9 mouse cellular contexts compared by ENCODE assay signal in the genomic region with DNA sequence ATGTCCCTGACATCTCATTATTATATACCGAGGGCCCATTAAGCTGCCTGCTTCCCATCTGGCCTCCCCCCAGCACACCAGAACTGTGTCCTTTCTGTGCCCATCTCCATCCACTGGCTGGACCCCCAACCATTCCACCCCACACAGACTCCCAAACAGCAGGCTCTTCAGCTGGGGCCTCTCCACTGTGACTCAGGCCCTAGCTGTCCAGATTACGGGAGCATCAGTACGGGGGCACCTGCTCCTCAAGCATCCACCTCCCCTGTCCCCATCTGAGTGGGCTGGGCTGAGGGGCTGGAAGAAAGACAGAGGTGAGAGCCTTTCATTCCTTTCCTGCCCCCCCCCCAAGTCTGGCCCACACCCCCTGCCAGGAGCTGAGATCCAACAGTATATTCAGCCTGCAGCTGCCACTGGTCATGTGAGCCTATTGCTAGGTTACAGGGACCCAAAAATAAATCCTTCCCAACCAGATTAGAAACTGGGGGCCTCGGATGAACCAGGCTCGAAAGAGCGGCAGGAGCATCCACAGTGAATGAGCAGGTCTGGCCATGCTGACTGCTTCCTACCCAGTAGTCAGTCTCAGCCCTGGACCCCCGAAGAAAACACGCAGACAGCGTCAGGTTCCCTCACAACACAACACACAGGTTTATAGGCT. TPM values are rescaled to one million over a fixed set of nuclear protein-coding genes. Genes with fewer than 3 reads are reported as not detected.
DNase-seq lines count a peak whose midpoint lies in the region; ATAC-seq and TF ChIP-seq lines count a peak whose summit lies in the region.
"Had no signal": no experiment of that assay in that cellular context is flagged by ENCODE, and none has a peak within 500 bp of the region (broad histone marks: within the 10 kb centered on the region; RNA-seq: fewer than 3 reads in every experiment).

No protein-coding gene starts in this region.

- no peak overlapping the region; the same call in 1 of the 2 replicates for H3K27ac ChIP-seq in intestine, embryonic 14.5 days (ENCODE audit: low read depth)
- H3K27ac ChIP-seq in intestine, postnatal 0 days (ENCODE audit: low read depth, low read length): no peak overlapping the region
- peak overlapping the region; percentile 77 for H3K27ac ChIP-seq in hindbrain, embryonic 13.5 days
- peak overlapping the region; percentile 54; the same call in 1 of the 2 replicates for H3K27ac ChIP-seq in midbrain, embryonic 11.5 days (ENCODE audit: low read depth, low read length)
- H3K27ac ChIP-seq in stomach, postnatal 0 days (replicated peaks): no peak overlapping the region
- H3K27ac ChIP-seq: macrophage had no signal

- no peak for TF ChIP-seq CTCF in intestine, postnatal 0 days (IDR thresholded peaks at IDR 0.05; ENCODE audit: low read depth)
- TF ChIP-seq CTCF in stomach, postnatal 0 days (IDR thresholded peaks at IDR 0.05; ENCODE audit: low read depth): no peak

- H3K9ac ChIP-seq in intestine, embryonic 14.5 days (ENCODE audit: low read length): no peak overlapping the region
- no peak overlapping the region for H3K9ac ChIP-seq in intestine, postnatal 0 days (ENCODE audit: low read depth, low read length)
- peak overlapping the region; percentile 36; the same call in 1 of the 2 replicates for H3K9ac ChIP-seq in hindbrain, embryonic 13.5 days
- peak overlapping the region; percentile 31 for H3K9ac ChIP-seq in midbrain, embryonic 11.5 days (ENCODE audit: low read length)
- H3K9ac ChIP-seq in stomach, postnatal 0 days (ENCODE audit: low read length): no peak overlapping the region

- H3K36me3 ChIP-seq in intestine, embryonic 14.5 days (ENCODE audit: control insufficient read depth, insufficient read depth, low read length): no peaks in the 10 kb centered on the region
- H3K36me3 ChIP-seq in intestine, postnatal 0 days (ENCODE audit: control insufficient read depth, insufficient read depth): no peaks in the 10 kb centered on the region
- H3K36me3 ChIP-seq in hindbrain, embryonic 13.5 days: no peaks in the 10 kb centered on the region
- no peaks in the 10 kb centered on the region for H3K36me3 ChIP-seq in midbrain, embryonic 11.5 days (ENCODE audit: control insufficient read depth, insufficient read depth, low read length)
- no peaks in the 10 kb centered on the region for H3K36me3 ChIP-seq in stomach, postnatal 0 days (ENCODE audit: control insufficient read depth, insufficient read depth, low read length)

- no peaks in the 10 kb centered on the region for H3K9me3 ChIP-seq in intestine, embryonic 14.5 days (ENCODE audit: control insufficient read depth, low read length)
- H3K9me3 ChIP-seq in intestine, postnatal 0 days (ENCODE audit: control insufficient read depth): no peaks in the 10 kb centered on the region
- H3K9me3 ChIP-seq in hindbrain, embryonic 13.5 days: no peaks in the 10 kb centered on the region
- H3K9me3 ChIP-seq in midbrain, embryonic 11.5 days (ENCODE audit: control insufficient read depth, low read length): no peaks in the 10 kb centered on the region
- H3K9me3 ChIP-seq in stomach, postnatal 0 days (ENCODE audit: control insufficient read depth, low read length): no peaks in the 10 kb centered on the region

- H3K27me3 ChIP-seq in intestine, embryonic 14.5 days (replicated peaks; ENCODE audit: control insufficient read depth, insufficient read depth, low read length): no peaks in the 10 kb centered on the region
- H3K27me3 ChIP-seq in intestine, postnatal 0 days (replicated peaks; ENCODE audit: control insufficient read depth, insufficient read depth, low read length): no peaks in the 10 kb centered on the region
- 0 out of 2 replicates have a peak, but pooled peaks cover 5% of the 10 kb centered on the region for H3K27me3 ChIP-seq in hindbrain, embryonic 13.5 days
- no peaks in the 10 kb centered on the region for H3K27me3 ChIP-seq in midbrain, embryonic 11.5 days (ENCODE audit: control insufficient read depth, insufficient read depth, low read length)
- no peaks in the 10 kb centered on the region for H3K27me3 ChIP-seq in stomach, postnatal 0 days (ENCODE audit: control insufficient read depth, insufficient read depth, low read length)

- H3K4me1 ChIP-seq in intestine, embryonic 14.5 days (replicated peaks; ENCODE audit: control insufficient read depth, insufficient read depth, low read length): no peaks in the 10 kb centered on the region
- H3K4me1 ChIP-seq in intestine, postnatal 0 days (replicated peaks; ENCODE audit: control insufficient read depth, insufficient read depth, low read length): no peaks in the 10 kb centered on the region
- peaks cover 25% of the 10 kb centered on the region for H3K4me1 ChIP-seq in hindbrain, embryonic 13.5 days (replicated peaks)
- peaks cover 9% of the 10 kb centered on the region for H3K4me1 ChIP-seq in midbrain, embryonic 11.5 days (ENCODE audit: control insufficient read depth, insufficient read depth, low read length)
- H3K4me1 ChIP-seq in stomach, postnatal 0 days (replicated peaks; ENCODE audit: control insufficient read depth, insufficient read depth): no peaks in the 10 kb centered on the region

- WGBS in intestine, embryonic 14.5 days: 51% methylated on average over 9 of the region's 9 CpGs
- WGBS in intestine, postnatal 0 days: 65% methylated on average over 9 of the region's 9 CpGs
- 53% methylated on average over 9 of the region's 9 CpGs for WGBS in hindbrain, embryonic 13.5 days
- 52% methylated on average over 9 of the region's 9 CpGs for WGBS in midbrain, embryonic 11.5 days
- WGBS in stomach, postnatal 0 days: 70% methylated on average over 9 of the region's 9 CpGs

- no peak overlapping the region for H3K4me2 ChIP-seq in intestine, embryonic 14.5 days (ENCODE audit: low read length)
- H3K4me2 ChIP-seq in intestine, postnatal 0 days (replicated peaks; ENCODE audit: low read depth): no peak overlapping the region
- no peak overlapping the region for H3K4me2 ChIP-seq in hindbrain, embryonic 13.5 days
- no peak overlapping the region for H3K4me2 ChIP-seq in midbrain, embryonic 11.5 days
- H3K4me2 ChIP-seq in stomach, postnatal 0 days (replicated peaks; ENCODE audit: low read depth): no peak overlapping the region

- DNase-seq in intestine, embryonic 14.5 days (ENCODE audit: low spot score): peak; percentile 50
- DNase-seq in midbrain, embryonic 11.5 days (ENCODE audit: low spot score, missing footprints): no peak
- DNase-seq in stomach, postnatal 0 days (ENCODE audit: low spot score): no peak
- DNase-seq in urinary bladder, adult 18-20 months (ENCODE audit: low spot score in 2 of 2): no peak
- DNase-seq in urinary bladder, adult 2 months (ENCODE audit: low spot score): no peak
- no peak for DNase-seq in T-cell, adult 2 months (ENCODE audit: low spot score)

- no peak for TF ChIP-seq EP300 in stomach, postnatal 0 days (optimal IDR thresholded peaks at IDR 0.05)

- ATAC-seq in intestine, embryonic 14.5 days (replicated peaks; ENCODE audit: low FRiP score, low TSS enrichment, low read depth): 0 out of 2 replicates have a peak, but pooled peaks have one; percentile 24
- no peak for ATAC-seq in intestine, postnatal 0 days
- peak; percentile 58 for ATAC-seq in hindbrain, embryonic 13.5 days (ENCODE audit: low FRiP score)
- peak; percentile 68 for ATAC-seq in midbrain, embryonic 11.5 days (ENCODE audit: low FRiP score)
- ATAC-seq in stomach, postnatal 0 days (ENCODE audit: low FRiP score, low TSS enrichment): peak; percentile 39

- no peak overlapping the region for H3K4me3 ChIP-seq in intestine, embryonic 14.5 days (ENCODE audit: low read depth, low read length)
- no peak overlapping the region for H3K4me3 ChIP-seq in intestine, postnatal 0 days (ENCODE audit: low read depth, low read length)
- H3K4me3 ChIP-seq in hindbrain, embryonic 13.5 days: no peak overlapping the region
- no peak overlapping the region for H3K4me3 ChIP-seq in midbrain, embryonic 11.5 days (ENCODE audit: low read depth, low read length)
- H3K4me3 ChIP-seq in stomach, postnatal 0 days (ENCODE audit: low read depth, low read length): no peak overlapping the region

RNA-seq across cellular contexts. Expression of gene Gpr61, which starts 3.8 kb away (rescaled TPM):
- polyA plus RNA-seq in intestine, embryonic 14.5 days (2014; fragmentation: Nextera tagmentation; extraction: Ambion mirVana): 0.04 and 0.26 TPM in 2 replicates
- 0.05 and 0.13 TPM in 2 replicates for polyA plus RNA-seq in intestine, postnatal 0 days (2015; fragmentation: Nextera tagmentation; extraction: Ambion mirVana)
- 3.0 and 3.5 TPM in 2 replicates for polyA plus RNA-seq in hindbrain, embryonic 13.5 days (2015; fragmentation: Nextera tagmentation; extraction: Ambion mirVana)
- polyA plus RNA-seq in midbrain, embryonic 11.5 days (2014; fragmentation: Nextera tagmentation; extraction: Ambion mirVana): 0.19 and 0.40 TPM in 2 replicates
- polyA plus RNA-seq in stomach, postnatal 0 days (2015; fragmentation: Nextera tagmentation; extraction: Ambion mirVana): 0.11 TPM in 2 replicates
- 0.01 TPM in 1 of 2 replicates, not detected in the other for polyA plus RNA-seq in urinary bladder, adult 2 months (2012; rRNA removed)
- polyA plus RNA-seq: macrophage had no signal

RNA-seq across cellular contexts. Expression of gene Gnai3, which starts 12.6 kb away (rescaled TPM):
- 171 and 182 TPM in 2 replicates for polyA plus RNA-seq in intestine, embryonic 14.5 days (2014; fragmentation: Nextera tagmentation; extraction: Ambion mirVana)
- polyA plus RNA-seq in intestine, postnatal 0 days (2015; fragmentation: Nextera tagmentation; extraction: Ambion mirVana): 99.6 and 101 TPM in 2 replicates
- 146 and 148 TPM in 2 replicates for polyA plus RNA-seq in hindbrain, embryonic 13.5 days (2015; fragmentation: Nextera tagmentation; extraction: Ambion mirVana)
- polyA plus RNA-seq in midbrain, embryonic 11.5 days (2014; fragmentation: Nextera tagmentation; extraction: Ambion mirVana): 217 and 240 TPM in 2 replicates
- polyA plus RNA-seq in stomach, postnatal 0 days (2015; fragmentation: Nextera tagmentation; extraction: Ambion mirVana): 107 and 112 TPM in 2 replicates
- polyA plus RNA-seq in urinary bladder, adult 2 months (2012; rRNA removed): 70.4 and 75.8 TPM in 2 replicates

RNA-seq across cellular contexts. Expression of gene Amigo1, which starts 27.6 kb away (rescaled TPM):
- polyA plus RNA-seq in intestine, embryonic 14.5 days (2014; fragmentation: Nextera tagmentation; extraction: Ambion mirVana): 3.0 and 3.5 TPM in 2 replicates
- 2.8 and 2.9 TPM in 2 replicates for polyA plus RNA-seq in intestine, postnatal 0 days (2015; fragmentation: Nextera tagmentation; extraction: Ambion mirVana)
- 12.0 and 13.8 TPM in 2 replicates for polyA plus RNA-seq in hindbrain, embryonic 13.5 days (2015; fragmentation: Nextera tagmentation; extraction: Ambion mirVana)
- polyA plus RNA-seq in midbrain, embryonic 11.5 days (2014; fragmentation: Nextera tagmentation; extraction: Ambion mirVana): 4.2 and 4.3 TPM in 2 replicates
- polyA plus RNA-seq in stomach, postnatal 0 days (2015; fragmentation: Nextera tagmentation; extraction: Ambion mirVana): 3.0 and 3.5 TPM in 2 replicates
- polyA plus RNA-seq in urinary bladder, adult 2 months (2012; rRNA removed): 9.4 and 13.1 TPM in 2 replicates

RNA-seq across cellular contexts. Expression of gene Cyb561d1, which starts 42.5 kb away (rescaled TPM):
- 2.3 and 2.6 TPM in 2 replicates for polyA plus RNA-seq in intestine, embryonic 14.5 days (2014; fragmentation: Nextera tagmentation; extraction: Ambion mirVana)
- 6.3 and 6.7 TPM in 2 replicates for polyA plus RNA-seq in intestine, postnatal 0 days (2015; fragmentation: Nextera tagmentation; extraction: Ambion mirVana)
- 3.5 and 4.3 TPM in 2 replicates for polyA plus RNA-seq in hindbrain, embryonic 13.5 days (2015; fragmentation: Nextera tagmentation; extraction: Ambion mirVana)
- polyA plus RNA-seq in midbrain, embryonic 11.5 days (2014; fragmentation: Nextera tagmentation; extraction: Ambion mirVana): 2.3 and 3.0 TPM in 2 replicates
- 5.5 TPM in 2 replicates for polyA plus RNA-seq in stomach, postnatal 0 days (2015; fragmentation: Nextera tagmentation; extraction: Ambion mirVana)
- polyA plus RNA-seq in urinary bladder, adult 2 months (2012; rRNA removed): 8.3 and 8.6 TPM in 2 replicates

RNA-seq across cellular contexts. Expression of gene Atxn7l2, which starts 52.2 kb away (rescaled TPM):
- 15.3 and 15.5 TPM in 2 replicates for polyA plus RNA-seq in intestine, embryonic 14.5 days (2014; fragmentation: Nextera tagmentation; extraction: Ambion mirVana)
- polyA plus RNA-seq in intestine, postnatal 0 days (2015; fragmentation: Nextera tagmentation; extraction: Ambion mirVana): 3.4 and 4.0 TPM in 2 replicates
- polyA plus RNA-seq in hindbrain, embryonic 13.5 days (2015; fragmentation: Nextera tagmentation; extraction: Ambion mirVana): 26.2 and 27.1 TPM in 2 replicates
- polyA plus RNA-seq in midbrain, embryonic 11.5 days (2014; fragmentation: Nextera tagmentation; extraction: Ambion mirVana): 16.9 and 18.3 TPM in 2 replicates
- 4.3 and 4.8 TPM in 2 replicates for polyA plus RNA-seq in stomach, postnatal 0 days (2015; fragmentation: Nextera tagmentation; extraction: Ambion mirVana)
- polyA plus RNA-seq in urinary bladder, adult 2 months (2012; rRNA removed): 7.1 and 8.5 TPM in 2 replicates

Comparison
In these comparisons a context has a peak if more than half of its experiments do, and no peak if none do; other contexts are left out.
1. H3K27ac ChIP-seq: peak in hindbrain, embryonic 13.5 days (single experiment) and midbrain, embryonic 11.5 days (single experiment); none in intestine, embryonic 14.5 days (single experiment), intestine, postnatal 0 days (single experiment) and stomach, postnatal 0 days (single experiment).
2. H3K9ac ChIP-seq: peak in hindbrain, embryonic 13.5 days (single experiment) and midbrain, embryonic 11.5 days (single experiment); none in intestine, embryonic 14.5 days (single experiment), intestine, postnatal 0 days (single experiment) and stomach, postnatal 0 days (single experiment).